Mouse (Mus musculus): ENCODE results near the gene Hnrnpc. TPM values are rescaled to one million over a fixed set of nuclear protein-coding genes. Genes with fewer than 3 reads are reported as not detected.

Gene Hnrnpc
- total RNA-seq, 2 experiments from 2014 or later, result 279 to 281 TPM

Other genes with a start within 250 kb of the Hnrnpc start
- gene Mettl17, start 219.2 kb downstream of the Hnrnpc start, total RNA-seq (2021), result 10 to 100 TPM; 40.8 to 50.5 TPM
- 10 to 100 TPM in 1 of 2 experiments, 1 to 10 TPM in 1; 8.1 to 11.0 TPM for gene Slc39a2, start 211.1 kb downstream of the Hnrnpc start, total RNA-seq (2021)
- 100 to 1,000 TPM; 824 to 861 TPM for gene Ndrg2, start 189.9 kb downstream of the Hnrnpc start, total RNA-seq (2021)
- gene Tppp2, start 185.6 kb downstream of the Hnrnpc start, total RNA-seq (2021), result not detected
- gene Rnase13, start 181.3 kb downstream of the Hnrnpc start, total RNA-seq (2021), result not detected
- 10 to 100 TPM; 31.4 to 39.9 TPM for gene Arhgef40, start 119.3 kb downstream of the Hnrnpc start, total RNA-seq (2021)
- under 1 TPM in 1 of 2 experiments, not detected in 1; 0.65 TPM for gene Tmem253, start 88.4 kb downstream of the Hnrnpc start, total RNA-seq (2021)
- 10 to 100 TPM; 42.5 to 44.4 TPM for gene Zfp219, start 83.3 kb downstream of the Hnrnpc start, total RNA-seq (2021)
- gene Olfr221, start 61.6 kb downstream of the Hnrnpc start, total RNA-seq (2021), result not detected
- 1 to 10 TPM; 1.1 to 2.3 TPM for gene Rpgrip1, start 6.7 kb upstream of the Hnrnpc start, total RNA-seq (2021)
- 10 to 100 TPM; 52.2 to 53.9 TPM for gene Supt16, start 93.4 kb upstream of the Hnrnpc start, total RNA-seq (2021)
- gene Chd8, start 153.8 kb upstream of the Hnrnpc start, total RNA-seq (2021), result 100 to 1,000 TPM; 123 to 143 TPM
- 10 to 100 TPM; 58.3 to 63.0 TPM for gene Tox4, start 175.1 kb upstream of the Hnrnpc start, total RNA-seq (2021)
- gene Rab2b, start 175.5 kb upstream of the Hnrnpc start, total RNA-seq (2021), result 10 to 100 TPM; 35.7 to 37.1 TPM
- 10 to 100 TPM; 49.8 to 54.0 TPM for gene Mettl3, start 201.1 kb upstream of the Hnrnpc start, total RNA-seq (2021)
- gene Sall2, start 224.7 kb upstream of the Hnrnpc start, total RNA-seq (2021), result 10 to 100 TPM; 43.1 TPM